Comparison of ENCODE assay signal across 8 mouse cellular contexts in the genomic region with DNA sequence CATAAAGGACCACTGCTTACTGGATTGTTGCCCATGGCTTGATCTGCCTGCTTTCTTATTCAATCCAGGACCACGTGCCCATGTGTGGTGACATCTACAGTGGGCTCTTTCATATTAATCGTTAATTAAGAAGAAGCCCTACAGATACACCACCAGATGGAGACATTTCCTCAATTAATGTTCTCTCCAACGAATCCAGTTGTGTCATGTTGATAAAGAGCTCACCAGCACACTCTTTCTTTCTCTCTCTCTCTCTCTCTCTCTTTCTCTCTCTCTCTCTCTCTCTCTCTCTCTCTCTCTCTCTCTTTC. TPM values are rescaled to one million over a fixed set of nuclear protein-coding genes. Genes with fewer than 3 reads are reported as not detected.
A peak's percentile ranks its signal among the peaks of the same experiment; 100 is the strongest.
DNase-seq lines count a peak whose midpoint lies in the region; ATAC-seq and TF ChIP-seq lines count a peak whose summit lies in the region.

No protein-coding gene starts in this region.

- H3K9me3 ChIP-seq in lung, embryonic 14.5 days (ENCODE audit: low read depth, low read length), result no peaks in the 10 kb centered on the region

- no peak overlapping the region for H3K27ac ChIP-seq in cerebellum, adult 2 months (ENCODE audit: insufficient read depth, low read length)
- no peak overlapping the region for H3K27ac ChIP-seq in lung, embryonic 14.5 days (ENCODE audit: low read depth)

- no peaks in the 10 kb centered on the region for H3K4me1 ChIP-seq in cerebellum, adult 2 months (ENCODE audit: control insufficient read depth, insufficient read depth, low read length)
- H3K4me1 ChIP-seq in lung, embryonic 14.5 days (ENCODE audit: insufficient read depth), result no peaks in the 10 kb centered on the region

- ATAC-seq in lung, embryonic 14.5 days (ENCODE audit: insufficient read depth), result peak; percentile 52; the same call in 1 of the 2 replicates

- no peaks in the 10 kb centered on the region for H3K27me3 ChIP-seq in cerebellum, adult 2 months (ENCODE audit: control insufficient read depth, insufficient read depth, low read length)
- 0 out of 2 replicates have a peak, but pooled peaks cover 3% of the 10 kb centered on the region for H3K27me3 ChIP-seq in lung, embryonic 14.5 days (ENCODE audit: insufficient read depth, low read length)

- WGBS in cerebellum, adult 2 months, result 0% methylated on average over 3 of the region's 3 CpGs
- 4% methylated on average over 3 of the region's 3 CpGs for WGBS in lung, embryonic 14.5 days

- H3K36me3 ChIP-seq in lung, embryonic 14.5 days (ENCODE audit: insufficient read depth), result no peaks in the 10 kb centered on the region

- peak in 1 of 2 experiments; percentile 47 for DNase-seq in cerebellum, adult 2 months
- DNase-seq in cerebellum, postnatal 4 days (ENCODE audit: low spot score in 2 of 2), result no peak
- DNase-seq in lung, embryonic 14.5 days, result peak; percentile 84
- no peak for DNase-seq in lung, adult 18-20 months
- peak; percentile 51 for DNase-seq in fibroblast of lung, adult 2 months (ENCODE audit: low read depth)
- peak; percentile 10 for DNase-seq in kidney, postnatal 14 days
- DNase-seq in skeletal muscle tissue, adult 2 months (ENCODE audit: low read depth, low spot score), result peak; percentile 11
- DNase-seq in urinary bladder, postnatal 36 days (ENCODE audit: low spot score in 2 of 2), result no peak

- no peak overlapping the region for H3K9ac ChIP-seq in lung, embryonic 14.5 days

- TF ChIP-seq CTCF in cerebellum, adult 2 months (IDR thresholded peaks at IDR 0.05; ENCODE audit: borderline replicate concordance, insufficient read depth, low read depth, low read length), result peak; percentile 40; the same call in 1 of the 2 replicates
- TF ChIP-seq CTCF in lung, embryonic 14.5 days (IDR thresholded peaks at IDR 0.05; ENCODE audit: low read depth), result peak; percentile 65

- 0 out of 2 replicates have a peak overlapping the region, but pooled peaks have one; percentile 15 for H3K4me2 ChIP-seq in lung, embryonic 14.5 days

- TF ChIP-seq POLR2A in cerebellum, adult 2 months (IDR thresholded peaks at IDR 0.05; ENCODE audit: borderline replicate concordance, insufficient read depth, low read length), result no peak

- peak overlapping the region; percentile 48 for H3K4me3 ChIP-seq in cerebellum, adult 2 months (replicated peaks; ENCODE audit: insufficient read depth, low read depth, low read length)
- no peak overlapping the region for H3K4me3 ChIP-seq in lung, embryonic 14.5 days (ENCODE audit: low read depth, low read length)

RNA-seq across cellular contexts. Expression of gene Dytn, which starts 17.9 kb away (rescaled TPM):
- 0.05 and 0.08 TPM in 2 replicates for polyA plus RNA-seq in cerebellum, adult 2 months (2012; rRNA removed)
- polyA plus RNA-seq in lung, embryonic 14.5 days (2014; fragmentation: Nextera tagmentation; extraction: Ambion mirVana), result not detected in 2 replicates

RNA-seq across cellular contexts. Expression of gene Gm39653, which starts 53.0 kb away (rescaled TPM):
- not detected in 2 replicates for polyA plus RNA-seq in cerebellum, adult 2 months (2012; rRNA removed)
- not detected in 2 replicates for polyA plus RNA-seq in lung, embryonic 14.5 days (2014; fragmentation: Nextera tagmentation; extraction: Ambion mirVana)

Comparison
In these comparisons a context has a peak if more than half of its experiments do, and no peak if none do; other contexts are left out.
1. DNase-seq: peak in lung, embryonic 14.5 days (single experiment), fibroblast of lung, adult 2 months (single experiment), kidney, postnatal 14 days (single experiment) and skeletal muscle tissue, adult 2 months (single experiment); none in cerebellum, postnatal 4 days (0 of 2), lung, adult 18-20 months (0 of 2) and urinary bladder, postnatal 36 days (0 of 2).